28 mouse cellular contexts compared by ENCODE assay signal in the genomic region with DNA sequence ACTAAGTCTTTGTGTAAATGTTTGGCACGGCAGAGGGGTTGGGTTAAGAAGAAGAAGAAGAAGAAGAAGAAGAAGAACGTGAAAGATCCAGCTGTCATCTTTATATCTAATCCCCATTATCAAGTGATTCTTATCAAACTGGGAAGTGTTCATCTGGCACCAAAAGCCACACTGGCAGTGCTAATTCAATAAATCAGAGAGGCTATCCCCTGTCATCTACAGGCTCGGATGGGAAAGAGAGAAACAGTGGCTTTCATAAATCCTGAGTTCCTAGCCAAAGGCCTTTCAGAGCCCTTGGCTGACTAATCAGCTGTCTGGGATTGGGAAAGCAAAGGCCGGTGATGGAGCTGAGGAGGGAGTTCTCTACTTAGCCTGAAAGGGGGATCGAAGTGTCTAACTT.
DNase-seq lines count a peak whose midpoint lies in the region; ATAC-seq and TF ChIP-seq lines count a peak whose summit lies in the region.
"Had no signal": no experiment of that assay in that cellular context is flagged by ENCODE, and none has a peak within 500 bp of the region (broad histone marks: within the 10 kb centered on the region; RNA-seq: fewer than 3 reads in every experiment).

No protein-coding gene starts in this region.

- 0 out of 2 replicates have a peak, but pooled peaks cover 3% of the 10 kb centered on the region for H3K27me3 ChIP-seq in heart, embryonic 11.5 days (ENCODE audit: control insufficient read depth, insufficient read depth, low read length)
- H3K27me3 ChIP-seq: embryonic facial prominence, embryonic 13.5 days; hindbrain, embryonic 15.5 days; midbrain, embryonic 13.5 days had no signal

- TF ChIP-seq CTCF in gastrocnemius, adult 2 months (IDR thresholded peaks at IDR 0.05) = no peak
- no peak for TF ChIP-seq CTCF in embryonic fibroblast, embryonic 13.5 days (IDR thresholded peaks at IDR 0.05; ENCODE audit: borderline replicate concordance, insufficient read depth, low read length)

- DNase-seq in gastrocnemius, adult 2 months = peak; percentile 23
- no peak for DNase-seq in gastrocnemius, postnatal 14 days
- DNase-seq in heart, postnatal 25 days (ENCODE audit: low spot score) = peak; percentile 22
- peak; percentile 73 for DNase-seq in Muller cell, postnatal 12 days (ENCODE audit: inconsistent ontology term)
- no peak for DNase-seq in kidney, adult 8-10 months
- DNase-seq in urinary bladder, adult 18-20 months (ENCODE audit: low spot score in 2 of 2) = no peak
- DNase-seq: adrenal gland, postnatal 10 days; cerebellum, adult 11 months; cerebellum, postnatal 10 days; forebrain, postnatal 0 days; gastrocnemius, postnatal 36 days; kidney, adult 9 months; kidney, postnatal 10 days; liver; lung, adult 2 months; lung, postnatal 10 days had no signal

- H3K9me3 ChIP-seq in heart, embryonic 11.5 days (replicated peaks; ENCODE audit: control insufficient read depth, low read length) = no peaks in the 10 kb centered on the region
- H3K9me3 ChIP-seq: embryonic facial prominence, embryonic 13.5 days; forebrain, embryonic 12.5 days; hindbrain, embryonic 15.5 days; midbrain, embryonic 13.5 days; neural tube, embryonic 13.5 days had no signal

- no peak for ATAC-seq in heart, embryonic 11.5 days (replicated peaks; ENCODE audit: insufficient number of reproducible peaks, low FRiP score, low TSS enrichment)
- ATAC-seq: CD4-positive, CD25-positive, alpha-beta regulatory T cell, adult 4 months; forebrain, postnatal 0 days; inflammation-experienced regulatory T-cells, adult 6 months; midbrain, embryonic 13.5 days had no signal

- H3K4me1 ChIP-seq in heart, embryonic 11.5 days (ENCODE audit: control insufficient read depth, insufficient read depth, low read length) = no peaks in the 10 kb centered on the region
- no peaks in the 10 kb centered on the region; the same call in 1 of the 2 replicates for H3K4me1 ChIP-seq in embryonic fibroblast, embryonic 13.5 days (ENCODE audit: control insufficient read depth, insufficient read depth, low read length)
- H3K4me1 ChIP-seq: embryonic facial prominence, embryonic 13.5 days; hindbrain, embryonic 15.5 days; neural tube, embryonic 13.5 days had no signal

- no peak overlapping the region for H3K4me3 ChIP-seq in gastrocnemius, adult 2 months
- H3K4me3 ChIP-seq in heart, embryonic 11.5 days (ENCODE audit: low read depth, low read length) = no peak overlapping the region
- H3K4me3 ChIP-seq in embryonic fibroblast, embryonic 13.5 days (ENCODE audit: insufficient read depth, low read length) = no peak overlapping the region
- H3K4me3 ChIP-seq: embryonic facial prominence, embryonic 13.5 days; erythroblast, embryonic 14.5 days; forebrain, embryonic 12.5 days; hindbrain, embryonic 15.5 days; midbrain, embryonic 13.5 days; neural tube, embryonic 13.5 days had no signal

- TF ChIP-seq POLR2A in embryonic fibroblast, embryonic 13.5 days (IDR thresholded peaks at IDR 0.05; ENCODE audit: low read depth, low read length) = no peak

- peak overlapping the region; percentile 38; the same call in 1 of the 2 replicates for H3K27ac ChIP-seq in gastrocnemius, adult 2 months
- no peak overlapping the region for H3K27ac ChIP-seq in heart, embryonic 11.5 days (ENCODE audit: low read depth, low read length)
- 0 out of 2 replicates have a peak overlapping the region, but pooled peaks have one; percentile 34 for H3K27ac ChIP-seq in embryonic fibroblast, embryonic 13.5 days (ENCODE audit: insufficient read depth, low read length)
- H3K27ac ChIP-seq: embryonic facial prominence, embryonic 13.5 days; forebrain, embryonic 12.5 days; hindbrain, embryonic 15.5 days; liver, embryonic 14.5 days; macrophage; midbrain, embryonic 13.5 days; neural tube, embryonic 13.5 days had no signal

- H3K9ac ChIP-seq in heart, embryonic 11.5 days (ENCODE audit: low read depth, low read length) = no peak overlapping the region
- H3K9ac ChIP-seq: embryonic facial prominence, embryonic 13.5 days; forebrain, embryonic 12.5 days; forebrain, postnatal 0 days; hindbrain, embryonic 15.5 days; liver, embryonic 14.5 days; midbrain, embryonic 13.5 days; neural tube, embryonic 13.5 days had no signal

- no peaks in the 10 kb centered on the region for H3K36me3 ChIP-seq in heart, embryonic 11.5 days (ENCODE audit: control insufficient read depth, insufficient read depth, low read length)
- H3K36me3 ChIP-seq: embryonic facial prominence, embryonic 13.5 days; forebrain, embryonic 12.5 days; hindbrain, embryonic 15.5 days; midbrain, embryonic 13.5 days; neural tube, embryonic 13.5 days had no signal

- no peak overlapping the region for H3K4me2 ChIP-seq in heart, embryonic 11.5 days
- H3K4me2 ChIP-seq: embryonic facial prominence, embryonic 13.5 days; forebrain, embryonic 12.5 days; hindbrain, embryonic 15.5 days; midbrain, embryonic 13.5 days; neural tube, embryonic 13.5 days had no signal

- WGBS in heart, embryonic 11.5 days (ENCODE audit: insufficient replicate concordance) = 75% methylated on average over 5 of the region's 5 CpGs

- intact Hi-C loops in gastrocnemius, adult 2 months (cut with DNase I) = no loop called here
- intact Hi-C loops in gastrocnemius, postnatal 14 days (cut with DNase I; ENCODE audit: low total_unique reads) = no loop called here
- intact Hi-C loops in heart, postnatal 25 days (cut with DNase I) = loop anchor here (5.0 kb wide), 1 partner anchor 45 kb away; no protein-coding TSS in a partner anchor

Comparison
In these comparisons a context has a peak if more than half of its experiments do, and no peak if none do; other contexts are left out.
1. DNase-seq: peak in gastrocnemius, adult 2 months (single experiment), heart, postnatal 25 days (single experiment) and Muller cell, postnatal 12 days (single experiment); none in gastrocnemius, postnatal 14 days (single experiment), kidney, adult 8-10 months (0 of 2) and urinary bladder, adult 18-20 months (0 of 2).